Mouse (Mus musculus) G1E (cell line): ENCODE results near the gene Dnaaf1.

ENCODE experiments used
- CTCF ChIP-seq: IDR thresholded peaks from 2 replicates; pipeline ENCODE4 v1.5.1; 2012; ENCODE audit warnings: low read depth, low read length, inconsistent platforms, mixed read lengths
- GATA2 ChIP-seq: IDR thresholded peaks from 2 replicates; pipeline ENCODE4 v1.6.1; 2012; ENCODE audit warnings: low read depth, low read length, inconsistent platforms, borderline replicate concordance

GRCm38 (mm10) chr8:119646846-119647245 is 71.8 kb downstream of the Dnaaf1 start:
- TF ChIP-seq CTCF (no peak), GATA2 (no peak)
